Mouse (Mus musculus) WW6 (cell line): ENCODE results near the gene Mrps10.
"Not testable (repeated sequence)": the region's sequence is repeated elsewhere in the genome, so short reads cannot be mapped to it uniquely, and the experiment has no call there.

ENCODE experiments used
- DNase-seq: peaks from one replicate; pipeline ENCODE4 v3.0.0-alpha.2; 2013; ENCODE audit warnings: low read depth, low spot score

The Mrps10 gene

GRCm38 (mm10) chr17:47381917-47382316 is 13.2 kb downstream of the Mrps10 start:
- DNase-seq = no peak

GRCm38 (mm10) chr17:47383266-47383665 is 14.6 kb downstream of the Mrps10 start:
- no peak for DNase-seq

DNA sequence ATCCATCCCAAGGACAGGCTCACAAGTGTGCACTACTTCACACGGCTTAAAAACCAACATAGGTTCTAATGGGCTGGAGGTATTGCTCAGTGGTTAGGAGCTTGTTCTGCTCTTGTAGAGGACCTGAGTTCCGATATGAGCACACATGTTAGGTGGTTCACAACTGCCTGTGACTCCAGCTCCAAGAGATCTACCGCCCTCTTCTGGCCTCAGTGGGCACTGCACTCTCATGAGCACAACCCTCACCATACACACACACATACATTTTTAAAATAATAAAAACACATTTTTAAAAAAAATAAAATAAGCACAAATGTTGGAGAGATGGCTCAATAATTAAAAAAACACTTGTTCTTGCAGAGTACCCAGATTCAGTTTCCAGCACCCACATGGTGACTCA is 15.4 kb downstream of the Mrps10 start:
- no peak for DNase-seq

DNA sequence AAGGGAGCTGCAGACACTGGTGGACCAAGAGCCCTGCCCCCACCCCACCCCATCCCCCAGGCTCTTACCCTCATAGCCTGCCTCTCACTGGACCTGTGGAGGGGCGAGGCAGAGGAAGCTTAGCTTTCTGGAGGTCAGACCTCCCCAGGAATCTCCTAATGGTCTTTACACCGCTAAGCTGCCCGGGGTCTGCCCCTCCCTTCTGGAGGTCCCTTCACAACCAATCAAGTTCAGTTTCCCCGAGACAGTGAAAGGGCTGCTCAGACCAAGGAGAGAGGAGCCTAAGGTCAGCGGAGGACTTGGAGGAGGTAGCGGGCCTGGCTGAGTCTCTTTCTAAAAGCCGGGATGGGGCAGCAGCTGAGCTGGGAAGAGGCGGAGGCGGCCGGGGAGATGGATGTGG is 16.5 kb downstream of the Mrps10 start, which contains the start of gene Guca1b:
Gene Guca1b (plus strand): TSS at position 249 of the 400 bp plus-strand sequence.
- DNase-seq = no peak

- DNase-seq = no peak
Measured at GRCm38 (mm10) chr17:47386649-47387048, 18.0 kb downstream of the Mrps10 start.

- DNase-seq = no peak
Measured at GRCm38 (mm10) chr17:47394223-47394869, 25.7 kb downstream of the Mrps10 start.

- no peak for DNase-seq
Measured at GRCm38 (mm10) chr17:47395376-47395913, 26.8 kb downstream of the Mrps10 start.

GRCm38 (mm10) chr17:47399091-47399490 is 30.4 kb downstream of the Mrps10 start:
- DNase-seq = no peak

- DNase-seq = no peak
Measured at GRCm38 (mm10) chr17:47400451-47400850, 31.8 kb downstream of the Mrps10 start, which contains the start of gene Guca1a. Guca1a (minus strand) TSS chr17:47400584.

GRCm38 (mm10) chr17:47407717-47408557 is 39.2 kb downstream of the Mrps10 start:
- DNase-seq = no peak

DNA sequence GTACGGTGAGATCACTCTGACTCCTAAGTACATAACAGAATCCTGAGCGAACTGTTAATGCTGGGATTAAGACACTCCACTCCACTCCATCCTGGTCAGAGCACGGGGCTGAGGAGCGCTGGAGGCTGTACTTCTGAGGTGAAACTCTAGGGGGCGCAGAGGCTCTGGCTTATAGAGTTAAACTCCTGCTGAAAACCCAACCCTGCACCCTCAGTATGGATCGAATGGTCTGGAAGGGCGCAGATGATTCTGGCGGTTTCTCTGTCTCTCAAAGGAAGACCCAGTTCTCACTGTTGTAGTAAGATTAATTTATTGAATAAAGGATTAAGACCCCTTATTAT is 39.8 kb downstream of the Mrps10 start:
- DNase-seq = no peak

DNA sequence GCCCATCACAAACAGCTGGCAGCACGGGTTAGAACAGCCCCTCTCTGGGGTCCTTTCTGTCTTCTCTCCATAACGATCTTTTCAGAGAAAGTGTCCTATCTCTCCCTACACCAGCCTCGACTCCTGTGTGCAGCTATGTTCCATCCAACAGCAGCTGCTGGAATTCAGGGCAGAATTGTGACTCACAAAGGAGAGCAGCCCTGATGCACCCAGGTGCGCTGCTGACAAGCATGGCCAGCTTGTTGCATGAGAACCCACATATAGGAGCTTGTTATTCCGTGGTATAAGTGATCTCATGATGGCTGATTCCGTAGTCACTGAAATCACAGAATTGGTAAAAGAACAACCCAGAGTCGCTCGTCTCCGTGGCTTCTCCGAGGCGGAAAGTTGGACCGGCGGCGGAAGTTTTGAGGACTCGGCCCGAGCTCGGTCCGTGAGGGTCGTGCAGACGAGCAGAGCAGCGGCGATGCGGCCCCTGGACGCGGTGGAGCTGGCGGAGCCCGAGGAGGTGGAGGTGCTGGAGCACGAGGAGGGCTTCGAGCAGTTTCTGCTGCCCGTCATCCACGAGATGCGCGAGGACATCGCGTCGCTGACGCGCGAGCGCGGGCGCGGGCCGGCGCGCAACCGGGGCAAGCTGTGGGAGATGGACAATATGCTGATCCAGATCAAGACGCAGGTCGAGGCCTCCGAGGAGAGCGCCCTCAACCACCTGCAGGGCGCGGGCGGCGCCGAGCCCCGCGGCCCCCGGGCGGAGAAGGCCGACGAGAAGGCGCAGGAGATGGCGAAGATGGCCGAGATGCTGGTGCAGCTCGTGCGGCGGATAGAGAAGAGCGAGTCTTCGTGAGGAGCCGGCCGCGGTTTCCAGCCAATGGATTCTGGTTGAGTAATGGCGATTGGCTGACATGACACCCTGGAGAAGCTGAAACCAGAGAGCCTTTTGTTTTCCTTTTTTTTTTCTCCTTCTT is 41.5 kb downstream of the Mrps10 start:
- DNase-seq = not testable (repeated sequence)

DNA sequence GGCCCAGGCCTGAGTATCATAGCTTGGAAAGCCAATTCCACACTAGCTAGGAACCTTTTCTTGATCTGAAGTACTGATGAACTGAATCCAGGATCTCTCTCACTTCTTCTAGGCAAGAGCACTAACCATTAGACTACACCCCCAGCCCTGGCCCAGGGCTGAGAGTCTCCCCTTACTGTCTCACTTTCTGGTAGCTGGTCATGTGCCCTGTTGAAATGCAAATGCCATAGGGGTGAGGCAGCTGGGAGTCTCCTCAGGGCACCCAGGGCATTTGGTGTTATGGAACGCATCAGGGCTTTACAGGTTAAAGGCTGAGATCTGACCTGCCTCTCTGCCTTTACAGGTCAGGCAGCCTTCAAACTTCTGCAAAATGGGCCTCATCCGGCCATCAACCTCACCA is 51.5 kb downstream of the Mrps10 start:
- no peak for DNase-seq

GRCm38 (mm10) chr17:47421566-47421965 is 52.9 kb downstream of the Mrps10 start:
- no peak for DNase-seq

- not testable (repeated sequence) for DNase-seq
Measured at GRCm38 (mm10) chr17:47422616-47423015, 53.9 kb downstream of the Mrps10 start.

DNA sequence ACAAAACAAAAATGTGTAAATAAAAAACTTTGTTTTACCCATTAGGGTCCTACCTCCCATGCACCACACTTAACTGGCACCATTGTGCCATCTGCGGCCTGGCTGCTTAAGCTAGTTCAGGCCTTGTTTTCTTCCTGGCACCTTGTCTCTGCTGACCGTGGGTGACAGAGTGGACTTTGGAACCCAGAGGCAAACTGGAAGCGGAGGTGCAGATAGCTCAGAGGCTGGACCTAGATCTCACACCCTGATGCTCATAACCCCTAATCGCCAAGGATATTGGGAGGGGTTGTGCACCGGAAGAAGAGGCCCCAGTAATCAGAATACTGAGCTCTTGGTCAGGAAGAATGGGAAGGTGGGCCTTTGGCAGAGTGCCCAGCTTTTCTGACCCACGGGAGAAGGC is 55.5 kb downstream of the Mrps10 start:
- DNase-seq = no peak

DNA sequence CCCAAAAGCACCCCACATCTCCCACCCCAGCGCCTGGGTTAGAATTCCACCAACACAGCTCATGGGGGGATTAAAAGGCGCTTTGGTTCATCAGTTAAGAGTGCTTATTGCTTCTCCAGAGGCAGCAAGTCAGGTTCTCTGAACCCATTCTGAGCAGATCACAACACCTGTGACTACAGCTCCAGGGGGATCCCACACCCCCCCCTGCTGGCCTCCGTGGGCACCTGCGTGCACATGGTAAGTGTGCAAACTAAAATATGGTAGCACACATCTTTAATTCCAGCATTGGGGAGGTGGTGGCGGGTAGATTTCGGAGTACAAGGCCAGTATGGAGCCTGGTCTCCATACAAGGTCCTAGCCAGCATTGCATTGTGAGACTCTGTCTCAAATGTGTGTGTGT is 58.6 kb downstream of the Mrps10 start:
- no peak for DNase-seq

DNA sequence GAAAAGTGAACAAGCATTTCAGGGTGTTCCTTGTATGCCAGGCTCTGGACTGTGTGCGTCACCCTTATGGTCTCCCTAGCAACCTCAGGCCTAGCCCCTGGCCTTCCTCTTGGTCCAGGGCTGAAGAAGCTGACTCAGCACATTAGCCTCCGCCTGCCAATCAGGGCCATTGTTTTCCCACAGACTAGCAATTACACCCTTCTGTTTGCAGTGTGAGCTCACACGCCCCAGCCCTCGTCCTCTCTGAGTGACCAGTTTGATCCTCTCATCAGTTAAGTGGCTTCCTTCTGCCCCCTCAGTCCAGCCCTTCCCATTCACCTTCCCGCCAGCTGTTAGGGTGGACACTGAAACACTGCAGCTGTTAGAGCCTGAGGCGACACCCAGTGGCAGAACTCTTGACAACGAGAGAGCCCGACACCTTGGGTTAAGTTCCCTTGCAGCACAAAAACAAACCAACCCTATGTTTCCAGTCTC is 60.2 kb downstream of the Mrps10 start:
- no peak for DNase-seq

DNA sequence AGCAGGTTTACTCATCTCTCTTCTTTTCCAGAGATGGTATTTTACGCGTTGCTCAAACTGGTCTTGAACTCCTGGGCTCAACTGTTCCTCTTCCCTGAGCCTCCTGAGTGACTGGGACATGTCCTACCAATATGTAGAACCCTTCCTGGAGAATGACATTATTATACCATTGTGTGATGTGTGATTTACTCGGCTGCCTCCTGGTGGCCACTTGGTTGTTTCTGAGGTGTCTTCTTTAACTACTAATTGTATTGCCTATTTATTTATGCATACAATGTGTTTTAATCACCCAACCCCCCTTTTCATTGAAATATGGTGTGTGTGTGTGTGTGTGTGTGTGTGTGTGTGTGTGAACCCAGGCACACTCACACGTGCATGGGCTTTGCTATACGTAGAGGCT is 62.1 kb downstream of the Mrps10 start:
- no peak for DNase-seq
